Mouse (Mus musculus) layer of hippocampus, postnatal 10 days (tissue): ENCODE data around the gene Nicn1. TPM values are rescaled to one million over a fixed set of nuclear protein-coding genes. Genes with fewer than 3 reads are reported as not detected.
A peak's percentile ranks its signal among the peaks of the same experiment; 100 is the strongest.
"Not testable (repeated sequence)": the region's sequence is repeated elsewhere in the genome, so short reads cannot be mapped to it uniquely, and the experiment has no call there.

Source experiments
- DNase-seq, 2 experiments: peaks; one replicate each; pipeline ENCODE4 v3.0.0; 2021; ENCODE audit warnings: low spot score in 2 of 2
- long read RNA-seq: library from polyadenylated mRNA; stranded (forward); transcript quantifications from one replicate; pipeline ENCODE4 v2.0.0, GENCODE M21; 2023
- total RNA-seq, 2 experiments: library from RNA; stranded (reverse); gene quantifications; 2 replicates each; pipeline ENCODE4 v1.2.3; 2021

The Nicn1 gene
- 10 to 100 TPM; 86.6 to 92.6 TPM for total RNA-seq
- long read RNA-seq, transcript Nicn1-201 (6 exons, 2,133 nt) = major isoform, 92 of 131 reads
- long read RNA-seq, partial matches to known transcripts = 34 of 131 reads
- long read RNA-seq, other reads (novel, unspliced or antisense) = 5 of 131 reads

DNA sequence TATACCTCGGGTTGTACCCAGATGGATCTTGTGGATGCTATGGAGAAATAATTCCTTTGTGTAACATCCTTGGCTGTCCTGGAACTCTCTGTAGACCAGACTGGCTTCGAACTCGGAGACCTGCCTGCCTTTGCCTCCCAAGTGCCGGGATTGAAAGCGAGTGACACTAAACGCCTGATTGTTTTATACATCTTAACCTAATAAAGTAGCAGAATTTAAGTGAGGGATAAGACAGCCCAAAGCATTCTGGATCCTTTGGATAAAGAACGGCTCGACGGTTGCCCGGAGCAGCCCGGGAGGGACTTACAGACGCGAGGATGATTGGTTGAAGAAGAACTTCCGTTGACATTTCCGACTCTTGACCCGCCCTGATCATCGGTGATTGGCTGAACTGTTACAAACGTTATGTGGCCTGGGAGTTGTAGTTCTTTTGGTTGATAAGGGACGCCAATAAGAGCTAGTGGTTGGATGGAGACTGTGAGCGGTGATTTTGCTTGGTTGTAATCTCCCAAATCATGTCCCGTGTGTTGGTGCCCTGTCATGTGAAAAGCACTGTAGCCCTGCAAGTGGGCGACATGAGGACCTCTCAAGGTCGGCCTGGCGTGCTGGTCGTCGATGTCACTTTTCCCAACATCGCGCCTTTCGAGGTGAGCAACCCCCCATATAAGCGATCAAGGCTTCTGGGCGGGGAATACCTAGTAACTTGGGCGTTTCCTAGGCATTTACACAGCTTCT is at the start of gene Nicn1:
Gene Nicn1 (plus strand): TSS at position 414 of the 735 bp plus-strand sequence.
- peak; percentile 84 to 90 for DNase-seq

DNA sequence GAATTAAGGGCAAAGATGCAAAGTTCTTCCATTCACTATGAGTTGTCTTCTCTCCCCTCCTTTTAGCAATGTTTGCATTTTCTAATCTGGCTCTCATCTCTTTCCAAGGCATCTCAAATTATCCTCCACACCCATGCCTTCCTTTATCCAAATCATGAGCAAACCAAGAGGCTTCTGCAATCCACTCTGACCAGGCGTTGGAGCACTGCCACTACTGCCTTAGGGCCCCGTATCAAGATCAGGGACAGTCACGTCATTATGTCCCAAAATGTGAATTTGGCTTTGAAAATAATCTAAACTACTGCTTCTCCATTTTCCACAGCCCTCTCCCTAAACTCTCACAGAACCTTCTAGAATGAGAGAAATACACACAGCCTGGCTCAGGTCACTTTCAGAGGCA is 45.7 kb upstream of the Nicn1 start:
- no peak for DNase-seq

DNA sequence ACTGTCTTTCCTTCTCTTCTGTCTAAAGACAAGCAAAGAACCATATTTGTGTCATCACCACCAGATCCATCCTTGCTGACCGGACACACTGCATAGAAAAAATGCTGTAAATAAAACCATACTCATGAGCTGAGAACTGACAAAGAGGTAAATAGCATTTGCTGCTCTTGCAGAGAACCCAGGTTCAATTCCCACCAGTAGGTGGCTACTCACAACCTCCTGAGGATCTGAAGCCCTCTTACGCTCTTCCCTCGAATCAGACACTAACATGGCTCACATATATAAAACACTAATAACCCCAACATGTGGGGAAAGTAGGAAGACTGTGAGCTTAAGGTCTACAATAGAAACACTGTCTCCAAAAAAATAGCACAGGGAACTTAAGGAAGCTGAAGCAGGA is 45.2 kb upstream of the Nicn1 start:
- DNase-seq = no peak

DNA sequence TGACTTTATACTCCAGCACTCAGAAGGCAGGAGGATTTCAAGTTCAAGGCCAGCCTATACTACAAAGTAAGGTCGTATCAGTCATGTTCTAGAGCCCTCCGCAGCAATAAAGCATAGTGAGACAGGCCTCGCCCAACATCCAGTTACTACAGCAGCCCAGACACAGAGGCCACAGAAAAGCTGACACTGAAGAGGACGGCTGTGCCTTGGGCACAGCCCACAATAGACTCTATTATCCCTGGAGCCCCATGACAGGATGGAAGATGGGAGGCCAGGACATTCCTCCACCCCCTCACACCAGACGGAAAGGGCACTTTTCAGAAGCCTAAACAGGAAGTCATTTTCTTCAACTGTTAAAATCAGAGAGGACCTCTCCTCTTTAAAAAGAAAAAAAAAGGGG is 41.3 kb upstream of the Nicn1 start:
- DNase-seq = no peak

DNA sequence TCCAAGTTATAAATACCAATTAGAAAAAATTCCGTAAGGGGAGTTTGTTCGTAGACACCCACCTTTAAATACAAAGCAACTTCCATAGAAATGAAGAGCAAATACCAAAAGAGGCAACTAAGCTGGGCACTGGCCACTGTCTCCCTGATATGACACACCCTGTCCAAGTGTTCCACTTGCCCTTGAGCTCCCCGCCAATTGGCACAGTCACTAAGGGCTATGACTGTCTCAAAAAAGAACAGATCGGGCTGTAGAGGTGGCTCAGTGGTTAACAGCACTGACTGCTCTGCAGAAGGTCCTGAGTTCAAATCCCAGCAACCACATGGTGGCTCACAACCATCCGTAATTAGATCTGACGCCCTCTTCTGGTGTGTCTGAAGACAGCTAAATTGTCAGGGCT is 38.4 kb upstream of the Nicn1 start:
- DNase-seq = no peak

DNA sequence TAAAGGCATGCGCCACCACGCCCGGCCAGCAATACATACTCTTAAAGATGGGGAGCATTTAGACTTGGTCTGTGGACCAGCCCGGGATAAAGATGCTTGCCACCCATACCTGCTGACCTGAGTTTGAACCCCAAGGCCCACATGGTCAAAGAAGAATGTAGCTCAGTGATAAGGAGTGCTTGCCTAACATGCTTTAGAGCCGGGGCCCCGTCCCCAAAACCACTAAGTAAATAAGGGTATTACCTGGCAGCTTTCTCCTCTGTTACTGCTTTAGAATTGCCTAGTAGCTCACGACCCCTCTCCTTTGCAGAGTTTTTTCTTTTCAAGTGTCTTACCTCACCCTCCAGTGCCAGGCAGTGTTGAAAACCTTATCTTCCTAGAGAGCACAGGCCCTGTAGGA is 37.5 kb upstream of the Nicn1 start:
- DNase-seq = no peak

DNA sequence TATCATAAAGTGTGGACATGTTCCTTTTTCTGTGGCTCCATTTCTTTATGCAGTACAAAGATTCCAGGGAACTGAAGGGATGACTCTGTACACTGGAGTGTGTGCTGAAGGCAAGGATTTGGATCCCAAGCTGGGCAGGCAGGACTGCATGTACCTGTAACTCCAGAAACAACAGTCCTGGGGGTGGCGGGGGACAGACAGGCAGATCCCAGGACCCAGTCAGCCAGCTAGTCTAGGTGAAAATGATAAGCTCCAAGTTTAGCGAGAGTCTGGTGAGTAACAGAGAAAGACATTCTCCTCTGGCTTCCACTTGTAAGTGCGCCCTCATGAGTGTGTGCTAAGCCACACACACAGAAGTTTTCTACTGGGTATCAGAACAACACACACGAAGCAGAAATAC is 29.7 kb upstream of the Nicn1 start:
- no peak for DNase-seq

DNA sequence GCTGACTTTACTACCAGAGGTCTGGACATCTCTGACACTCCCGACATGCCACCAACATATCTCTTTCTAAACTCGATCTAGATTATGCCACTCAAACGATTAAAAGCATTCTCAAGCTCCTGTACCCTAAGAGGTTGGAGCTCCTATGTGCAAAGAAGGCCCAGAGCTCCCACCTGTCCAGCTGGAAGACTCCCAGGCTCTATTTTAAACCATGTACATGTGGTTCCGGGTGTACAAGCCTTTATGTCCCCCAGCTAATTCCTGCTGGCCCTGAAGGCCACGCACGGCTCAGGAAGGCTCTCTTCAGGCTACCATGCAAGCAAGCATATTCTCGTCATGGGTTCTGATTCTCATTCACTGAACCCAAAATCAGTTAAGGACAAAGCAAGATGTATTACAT is 28.4 kb upstream of the Nicn1 start:
- no peak for DNase-seq

DNA sequence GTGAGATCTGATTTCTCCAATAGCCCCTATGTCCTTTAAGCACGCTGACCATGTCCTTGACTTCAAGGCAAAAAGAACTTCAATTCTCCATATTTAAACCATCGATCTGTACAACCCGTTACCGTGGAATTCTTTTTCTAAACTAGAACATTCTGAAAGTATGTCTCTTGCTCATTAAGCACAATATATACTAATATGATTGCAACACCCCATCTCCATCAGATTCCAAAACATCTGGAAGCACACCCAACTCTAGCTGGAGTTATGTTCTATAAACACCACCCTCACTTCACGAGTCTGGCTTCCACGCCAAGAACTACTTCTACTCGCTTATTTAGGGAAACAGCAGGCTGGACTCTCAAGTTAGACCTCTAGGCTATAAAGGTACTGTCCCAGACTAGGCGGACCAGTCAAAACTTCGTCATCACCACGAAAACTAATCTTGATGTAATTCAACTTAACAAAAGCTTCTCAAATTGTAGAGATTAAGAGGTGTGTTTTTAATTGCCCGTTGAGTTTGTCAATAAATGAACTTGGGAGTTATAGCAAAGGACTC is 27.7 kb upstream of the Nicn1 start:
- DNase-seq = no peak

DNA sequence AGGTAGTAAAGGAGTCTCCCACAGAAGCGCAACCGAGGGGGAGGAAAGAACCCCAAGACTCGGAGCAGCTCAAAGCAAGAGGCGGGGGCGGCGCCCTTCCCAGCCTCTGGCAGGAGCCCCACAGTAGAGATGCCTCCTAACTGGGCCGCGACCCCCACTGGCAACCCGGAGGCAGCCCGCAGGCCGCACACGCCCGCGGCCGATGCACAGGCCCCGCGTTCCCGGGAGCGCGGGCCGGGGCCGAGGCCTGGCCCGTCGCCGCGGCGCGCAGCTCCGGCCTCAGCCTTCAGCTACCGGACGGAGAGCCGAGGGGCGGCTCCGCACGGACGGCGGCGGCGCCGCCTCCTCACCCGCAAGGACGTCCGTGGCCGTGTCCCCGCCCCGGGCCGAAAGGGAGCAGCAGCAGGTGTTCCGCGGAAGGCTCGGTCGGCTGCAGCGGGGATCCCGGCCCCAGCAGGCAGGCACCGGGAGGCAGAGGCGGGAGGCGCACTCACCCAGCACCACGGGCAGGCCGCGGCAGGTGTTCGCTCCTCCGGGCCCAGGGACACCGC is 27.0 kb upstream of the Nicn1 start:
- peak in 1 of 2 experiments; percentile 46 for DNase-seq

DNA sequence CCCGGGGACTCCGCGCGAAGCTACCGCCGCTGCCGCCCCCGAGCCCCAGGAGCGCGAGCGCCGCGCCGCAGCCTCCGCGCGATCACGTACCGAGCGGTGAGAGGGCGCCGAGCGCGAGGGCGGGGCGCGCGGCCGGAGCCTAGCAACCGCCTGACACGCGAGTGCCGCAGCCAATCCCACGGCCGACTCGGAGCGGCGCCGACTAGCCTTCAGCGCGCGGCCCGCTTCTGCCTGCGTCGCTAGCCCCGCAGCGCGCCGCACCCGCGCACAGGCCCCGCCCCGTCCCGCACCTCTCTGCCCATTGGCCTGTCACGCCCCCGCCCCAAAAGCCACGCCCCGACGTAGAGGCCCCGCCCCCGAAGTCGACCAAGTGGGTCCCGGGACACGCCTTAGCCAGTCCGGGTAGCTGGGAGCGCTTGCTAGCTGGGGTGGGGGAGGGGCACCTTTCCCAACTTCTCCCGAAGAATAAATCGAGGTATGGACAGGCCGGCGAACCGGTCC is 26.5 kb upstream of the Nicn1 start, which contains the start of gene Dag1:
Gene Dag1 (minus strand): TSS at position 269 of the 501 bp plus-strand sequence.
- DNase-seq = peak; percentile 98 to 99

DNA sequence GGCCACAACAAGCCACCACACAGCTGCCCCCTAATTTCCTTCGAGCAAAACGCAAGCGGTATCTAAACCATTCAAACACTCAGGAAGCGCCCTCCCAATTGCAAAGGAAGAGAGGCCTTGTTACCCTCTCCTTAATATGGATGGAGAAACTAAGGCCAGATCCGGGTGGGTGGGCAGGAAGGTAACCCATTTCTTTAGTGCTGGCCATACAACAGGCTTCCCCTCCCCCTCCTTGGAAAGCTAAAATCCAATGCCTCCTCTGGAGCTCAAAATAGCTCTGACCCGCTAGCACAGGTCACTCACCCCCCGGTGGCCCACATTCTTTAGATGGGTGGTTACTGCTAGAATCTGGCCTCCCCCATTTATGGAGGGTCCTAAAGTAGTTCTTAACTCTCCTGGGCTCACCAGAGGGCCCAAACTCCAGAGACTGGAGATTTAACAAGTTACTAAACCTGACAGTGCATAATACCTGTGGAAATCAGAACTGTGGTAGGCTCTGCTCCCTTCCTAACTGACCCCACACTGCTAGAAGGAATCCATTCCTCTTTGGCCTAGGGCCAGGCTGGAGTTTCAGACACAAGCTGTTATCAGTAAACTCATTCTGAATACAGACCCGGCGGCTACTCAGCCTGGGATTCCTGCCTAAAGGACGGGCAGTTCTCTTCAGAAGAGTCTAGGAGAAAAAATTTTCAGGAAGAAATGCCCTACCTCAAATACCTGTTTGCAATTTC is 25.9 kb upstream of the Nicn1 start:
- peak in 1 of 2 experiments; percentile 26 for DNase-seq

DNA sequence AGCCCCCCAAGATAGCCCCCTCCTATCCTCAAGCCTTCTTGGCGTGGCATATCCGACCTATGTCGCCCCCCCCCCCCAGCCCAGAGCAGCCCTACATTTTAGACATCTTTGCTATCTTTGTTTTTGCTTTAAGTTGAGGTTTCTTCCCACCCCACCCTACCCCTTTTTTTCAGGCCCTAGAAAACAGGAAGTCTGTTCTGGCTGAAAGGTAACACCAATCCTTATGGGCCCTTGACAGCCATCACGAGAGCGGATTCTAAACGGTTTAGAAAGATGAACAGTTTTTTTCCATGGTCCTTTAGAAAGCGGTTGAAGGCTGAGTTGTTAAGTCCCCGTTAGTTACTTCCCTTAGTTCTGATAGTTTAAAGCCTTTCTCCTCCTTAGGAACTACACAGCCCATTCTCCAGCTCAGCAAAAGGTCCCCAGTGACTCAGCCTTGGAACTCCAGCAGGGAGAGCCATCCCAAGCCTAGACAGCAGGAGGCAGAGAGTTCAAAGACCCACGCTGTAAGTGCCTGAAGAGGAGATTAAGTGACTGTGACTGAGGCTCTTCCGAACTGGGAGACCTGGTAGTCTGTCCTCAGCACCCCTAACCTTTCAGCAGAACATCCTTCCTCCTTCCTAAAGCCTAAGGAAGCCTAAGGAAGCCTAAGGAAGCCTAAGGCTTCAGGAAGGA is 23.8 kb upstream of the Nicn1 start:
- no peak for DNase-seq

DNA sequence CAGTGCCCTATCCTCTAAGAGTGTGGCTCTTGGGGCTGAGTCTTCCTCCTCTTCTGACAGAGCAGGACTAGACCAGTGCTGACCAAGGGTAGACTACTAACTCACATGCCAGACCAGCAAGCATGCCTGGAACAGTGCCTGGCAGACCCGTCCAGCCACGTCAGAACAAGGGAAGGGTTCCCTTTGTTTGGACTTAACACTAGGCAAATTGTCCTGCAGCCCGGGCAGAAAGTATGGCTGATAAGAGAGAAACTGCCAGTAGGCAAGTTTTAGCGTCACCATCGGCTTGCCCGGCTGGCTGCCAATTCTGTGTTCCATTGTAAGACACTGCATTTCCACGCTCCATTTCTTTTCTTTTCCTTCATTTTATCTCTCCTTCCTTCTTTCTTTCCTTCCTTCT is 22.5 kb upstream of the Nicn1 start:
- no peak for DNase-seq

DNA sequence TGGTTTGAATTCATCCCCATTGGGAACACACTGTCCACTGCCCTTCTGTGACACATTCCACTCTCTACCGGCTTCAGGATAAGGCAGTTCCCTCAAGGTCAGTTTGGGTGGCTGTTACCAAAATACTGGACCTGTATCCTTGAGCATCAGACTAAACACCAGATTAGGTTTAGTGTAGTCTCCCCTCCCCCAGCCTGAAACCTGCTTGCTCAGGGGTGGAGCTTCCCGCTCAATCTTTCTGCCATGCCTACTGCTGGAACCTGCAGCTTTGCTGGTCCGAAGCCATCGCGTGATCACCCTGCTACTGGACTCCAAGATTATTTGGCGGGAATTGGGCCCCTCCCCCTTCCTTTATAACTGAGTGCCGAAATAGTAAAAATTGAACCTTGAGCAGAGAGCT is 21.5 kb upstream of the Nicn1 start:
- not testable (repeated sequence) for DNase-seq

DNA sequence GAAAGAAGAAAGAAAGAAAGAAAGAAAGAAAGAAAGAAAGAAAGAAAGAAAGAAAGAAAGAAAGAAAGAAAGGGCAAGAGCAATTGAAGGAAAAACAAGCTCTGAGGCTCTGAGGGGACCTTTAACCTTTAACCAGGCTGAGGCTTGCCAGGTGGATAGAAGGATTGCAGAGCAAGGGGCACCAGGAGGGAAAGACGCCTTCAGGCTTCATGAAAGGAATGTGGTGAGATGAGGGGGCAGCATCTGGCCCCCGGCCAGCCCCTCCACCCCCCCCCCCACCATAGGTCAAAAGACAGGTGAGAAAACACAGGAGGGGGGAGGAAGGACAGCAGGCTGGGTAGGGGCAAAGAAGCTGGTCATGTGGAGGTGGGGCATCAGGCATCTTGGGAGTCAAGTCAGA is 18.3 kb upstream of the Nicn1 start:
- no peak for DNase-seq

DNA sequence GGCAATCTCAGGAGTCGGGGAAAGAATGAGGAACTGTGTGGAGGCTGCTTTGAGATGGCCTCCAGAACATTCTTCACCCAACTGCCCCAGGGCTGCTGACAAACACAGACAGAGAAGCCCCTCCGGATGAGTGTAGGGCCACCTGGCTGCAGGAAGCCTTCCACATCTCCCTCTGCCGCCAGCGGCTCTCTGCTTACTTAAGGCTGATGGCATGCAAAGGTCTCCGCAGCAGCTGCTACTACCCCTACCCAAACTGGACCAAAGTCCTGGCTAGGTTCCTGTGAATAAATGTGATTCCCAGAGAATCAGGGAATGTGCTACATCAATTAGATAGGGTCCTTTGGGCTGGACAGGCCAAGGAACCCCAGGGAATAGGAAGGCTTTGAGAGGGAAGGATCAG is 17.5 kb upstream of the Nicn1 start:
- DNase-seq = no peak

DNA sequence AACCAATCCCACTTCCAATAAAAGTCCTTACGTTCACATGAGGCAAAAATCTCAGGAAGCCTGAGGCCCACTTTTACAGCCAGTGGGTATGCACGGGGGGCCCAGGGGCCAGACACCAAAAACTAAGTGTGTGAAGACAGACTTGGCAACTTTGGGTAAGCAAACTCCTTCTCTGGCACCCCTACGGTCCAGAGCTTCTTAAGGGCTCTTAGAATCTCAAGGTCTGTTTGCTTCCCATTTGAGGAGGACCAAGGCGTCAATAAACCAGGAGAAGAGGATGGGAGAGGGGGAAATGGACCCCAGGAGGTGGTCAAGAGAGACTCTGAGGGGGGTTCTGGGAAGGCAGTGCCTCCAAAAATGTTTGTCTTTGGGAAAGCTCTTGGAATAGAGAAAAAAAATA is 16.7 kb upstream of the Nicn1 start:
- DNase-seq = no peak

DNA sequence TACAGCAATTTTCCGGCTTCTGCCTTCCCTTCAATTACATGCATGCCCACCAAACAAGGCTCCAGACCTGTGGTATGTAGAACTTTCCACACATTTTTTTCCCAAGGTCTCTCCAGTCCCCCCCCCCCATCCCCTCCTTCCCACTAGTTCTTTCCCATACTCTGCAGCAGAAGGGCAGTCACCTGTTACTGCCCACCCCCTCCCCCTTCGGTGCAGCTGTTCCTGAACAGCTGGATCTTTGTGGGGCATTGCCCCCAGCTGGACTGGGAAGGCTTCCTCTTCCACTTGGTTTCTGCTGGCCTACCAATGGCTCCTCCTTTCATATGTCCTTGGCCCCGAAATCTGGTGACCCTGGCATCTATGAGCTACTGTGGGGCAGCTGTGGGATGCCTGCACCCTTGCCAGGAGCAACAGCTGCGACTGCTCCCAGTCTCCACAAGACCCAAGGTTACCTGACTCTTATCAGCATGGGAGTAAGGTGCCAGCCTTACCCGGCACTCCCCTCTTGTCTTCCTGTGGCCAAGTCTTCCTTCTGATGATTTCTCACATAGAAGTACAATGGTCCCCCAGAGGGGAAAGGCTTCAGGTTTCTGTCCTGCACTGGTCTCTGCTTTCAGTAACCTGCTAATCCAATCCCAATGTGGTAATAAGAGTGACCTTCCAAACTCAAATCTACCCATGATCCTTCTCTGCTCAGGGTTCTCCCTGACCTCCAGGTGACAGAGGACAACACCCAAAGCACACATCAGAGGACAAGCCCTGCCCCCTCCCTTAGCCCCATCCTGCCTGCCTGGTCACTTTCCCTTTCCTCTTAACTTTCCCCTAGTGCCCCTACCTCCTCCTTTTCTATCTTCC is 15.5 kb upstream of the Nicn1 start:
- DNase-seq = no peak

DNA sequence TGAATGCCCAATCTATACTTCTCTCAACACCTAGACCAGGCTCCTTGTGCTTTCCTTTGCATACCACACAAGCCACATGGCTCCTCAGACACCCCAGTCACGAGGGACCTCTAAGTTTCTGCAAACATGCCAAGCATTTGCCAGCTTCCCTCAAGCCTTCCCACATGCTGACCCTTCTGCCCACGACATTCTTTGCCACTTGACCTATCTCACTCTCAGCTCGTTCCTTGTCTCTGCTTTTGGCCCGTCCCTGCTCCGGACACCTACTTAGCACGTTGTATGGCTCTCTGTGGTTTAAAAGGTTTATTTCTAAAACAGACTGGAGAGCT is 14.9 kb upstream of the Nicn1 start:
- no peak for DNase-seq
